Mouse (Mus musculus) ES-E14 (cell line): ENCODE results near the gene Ssc4d. TPM values are rescaled to one million over a fixed set of nuclear protein-coding genes. Genes with fewer than 3 reads are reported as not detected.

ENCODE experiments used
- DNase-seq: peaks from one replicate; pipeline ENCODE4 v3.0.0-alpha.2; 2013; ENCODE audit warnings: low read depth, low spot score
- H3K27ac ChIP-seq: 2 replicates; pipeline ENCODE4 v1.5.1; 2012; ENCODE audit warnings: low read depth, mild to moderate bottlenecking, low read length, moderate library complexity, mixed read lengths; ENCODE audit not compliant: poor library complexity, insufficient read depth, severe bottlenecking
- H3K36me3 ChIP-seq: 2 replicates; pipeline ENCODE4 v1.6.1; 2012; ENCODE audit warnings: mild to moderate bottlenecking, low read length, moderate library complexity, mixed read lengths; ENCODE audit not compliant: control insufficient read depth, poor library complexity, insufficient read depth, severe bottlenecking
- H3K4me1 ChIP-seq, 2 experiments: fragments of 150-350 bp in 1 of 2; sonication (generic) in 1 of 2; 2 replicates each; pipeline ENCODE4 v1.6.1; 2012; ENCODE audit warnings: low read length in 2 of 2, mild to moderate bottlenecking in 1 of 2, mixed read lengths in 1 of 2; ENCODE audit not compliant: control insufficient read depth in 2 of 2, insufficient read depth in 2 of 2, poor library complexity in 1 of 2
- H3K4me3 ChIP-seq, 2 experiments: fragments of 150-350 bp in 1 of 2; sonication (generic) in 1 of 2; 2 replicates each; pipeline ENCODE4 v1.5.1; 2012; ENCODE audit warnings: low read length in 2 of 2, low read depth in 1 of 2, mild to moderate bottlenecking in 1 of 2, mixed read lengths in 1 of 2; ENCODE audit not compliant: insufficient read depth in 1 of 2, poor library complexity in 1 of 2, severe bottlenecking in 1 of 2
- H3K9ac ChIP-seq: 2 replicates; pipeline ENCODE4 v1.6.1; 2012; ENCODE audit warnings: low read depth, mild to moderate bottlenecking, low read length, mixed read lengths; ENCODE audit not compliant: poor library complexity, insufficient read depth, severe bottlenecking
- H3K9me3 ChIP-seq: fragments of 150-350 bp; sonication (generic); 2 replicates; pipeline ENCODE4 v1.6.1; 2012; ENCODE audit warnings: low read depth, mild to moderate bottlenecking, low read length; ENCODE audit not compliant: control insufficient read depth, insufficient read depth
- CHD2 ChIP-seq: IDR thresholded peaks from 2 replicates; pipeline ENCODE4 v1.6.1; 2014; ENCODE audit warnings: mild to moderate bottlenecking, low read depth, low read length, inconsistent platforms
- HCFC1 ChIP-seq: IDR thresholded peaks from 2 replicates; pipeline ENCODE4 v1.6.1; 2012; ENCODE audit warnings: low read length, inconsistent platforms, borderline replicate concordance; ENCODE audit not compliant: insufficient read depth
- MAFK ChIP-seq: IDR thresholded peaks from 2 replicates; pipeline ENCODE4 v1.6.1; 2014; ENCODE audit warnings: mild to moderate bottlenecking, low read depth, low read length, inconsistent platforms; ENCODE audit not compliant: insufficient read depth
- ZC3H11A ChIP-seq: IDR thresholded peaks from 2 replicates; pipeline ENCODE4 v1.6.1; 2012; ENCODE audit warnings: low read depth, mild to moderate bottlenecking, inconsistent platforms, low read length, borderline replicate concordance
- ZNF384 ChIP-seq: IDR thresholded peaks from 2 replicates; pipeline ENCODE4 v1.6.1; 2012; ENCODE audit warnings: low read depth, low read length, inconsistent platforms
- in situ Hi-C, 2 experiments: fragments of 600-800 bp; cut with MboI; formaldehyde crosslinking; loops; one replicate each; pipeline ENCODE4 v1.15.1; 2025; ENCODE audit warnings: low sequenced_read_pairs in 2 of 2, inconsistent platforms in 1 of 2; ENCODE audit not compliant: unreplicated experiment in 2 of 2
- total RNA-seq: library from RNA; depleted of rRNA; stranded (reverse); fragments of 300-350 nt; gene quantifications from 2 replicates; pipeline ENCODE4 v1.2.3, GENCODE M21; 2012

Gene Ssc4d
- total RNA-seq, 1 experiment = 11.0 TPM

DNA sequence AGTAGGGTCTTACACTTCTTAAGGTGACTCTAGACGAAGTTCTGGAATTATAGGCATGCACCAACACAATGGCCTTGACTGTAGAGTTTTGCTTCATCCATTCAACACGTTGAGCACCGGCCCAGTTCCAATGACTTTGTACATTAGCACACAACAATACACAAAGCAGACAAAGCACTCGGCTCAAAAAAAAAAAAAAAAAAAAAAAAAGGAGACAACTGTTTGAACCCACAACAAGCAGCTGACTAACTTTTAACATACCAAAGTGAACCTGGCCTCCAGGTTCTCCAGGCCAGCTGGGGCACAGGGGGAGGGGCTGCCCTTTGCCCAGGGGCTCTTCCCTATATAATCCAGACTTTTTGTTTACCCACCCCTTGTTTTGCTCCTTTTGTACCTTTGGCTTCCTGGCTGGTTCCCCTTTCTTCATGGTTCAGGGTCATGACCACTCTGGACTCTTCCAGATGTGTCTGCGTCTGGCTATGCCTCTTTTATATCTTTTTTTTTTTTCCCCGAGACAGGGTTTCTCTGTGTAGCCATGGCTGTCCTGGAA, 38.6 kb downstream of the Ssc4d start:
- DNase-seq = peak; percentile 63
- TF ChIP-seq ZC3H11A (no peak), CHD2 (0 out of 2 replicates have a peak, but pooled peaks have one; percentile 8), MAFK (peak; percentile 18; the same call in 1 of the 2 replicates), ZNF384 (peak; percentile 99), HCFC1 (no peak)
- H3K36me3 ChIP-seq = peaks cover 13% of the 10 kb centered on the region
- H3K9ac ChIP-seq = peak overlapping the region; percentile 79
- H3K4me1 ChIP-seq = peaks cover 6 to 14% of the 10 kb centered on the region in 2 experiments; a peak in 3 of 4 replicates
- in situ Hi-C loops = no loop called here
- H3K9me3 ChIP-seq = no peaks in the 10 kb centered on the region
- peak overlapping the region; percentile 19 to 65; a peak in 3 of 4 replicates for H3K4me3 ChIP-seq
- H3K27ac ChIP-seq = peak overlapping the region; percentile 98

DNA sequence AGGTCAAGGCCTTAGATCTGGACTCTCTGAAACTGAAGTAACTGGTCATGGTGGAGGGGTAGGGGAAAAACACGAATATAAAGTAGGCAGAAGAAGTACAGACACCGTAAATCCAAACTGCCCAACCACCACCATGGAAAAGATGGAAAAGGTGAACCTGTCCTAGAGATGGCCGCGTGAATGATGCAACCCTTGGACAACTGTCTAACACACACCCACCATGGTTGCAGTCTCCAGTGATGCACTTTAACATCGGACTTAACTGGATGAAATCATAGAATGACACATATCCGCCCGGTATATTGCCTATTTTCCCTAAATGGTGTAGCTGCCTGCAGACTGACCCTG, 39.2 kb downstream of the Ssc4d start:
- no peak for DNase-seq

DNA sequence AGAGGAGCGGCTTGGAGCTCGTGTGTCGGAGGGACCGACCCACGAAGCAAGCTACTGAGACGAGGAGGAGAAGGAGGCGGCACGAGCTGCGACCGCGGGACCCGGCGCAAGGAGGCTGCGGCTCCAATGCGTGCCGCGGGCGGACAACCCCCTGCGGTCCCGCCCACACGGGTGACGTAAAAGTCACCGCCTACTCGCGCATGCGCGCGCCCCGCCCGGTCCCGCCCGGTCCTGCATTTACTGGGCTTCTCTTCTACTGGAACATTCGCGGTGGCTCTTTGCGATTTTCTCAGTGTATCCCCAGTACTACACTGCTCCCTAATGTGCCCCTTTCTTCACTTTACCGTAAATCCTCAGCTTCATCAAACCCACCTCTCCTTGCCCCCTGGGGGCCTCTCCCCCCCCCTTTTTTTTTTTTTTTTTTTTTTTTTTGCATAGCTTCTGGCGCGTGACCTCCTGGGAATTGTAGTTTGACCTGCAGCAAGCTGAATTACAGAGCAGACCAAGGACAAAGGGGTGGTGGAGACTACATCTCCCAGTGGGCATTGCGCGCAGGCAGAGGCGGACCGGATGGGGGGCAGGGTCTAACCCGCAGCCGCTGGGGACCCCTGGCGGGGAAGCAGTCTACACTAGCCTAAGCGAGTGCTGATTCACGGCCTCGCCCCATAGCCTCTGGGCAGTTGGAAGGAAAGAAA, 39.7 kb downstream of the Ssc4d start, which contains the start of gene Ywhag:
Gene Ywhag (minus strand): TSS at position 136 of the 695 bp plus-strand sequence.
- H3K4me3 ChIP-seq = peak within 1 kb of the TSS; percentile 87 to 98
- TF ChIP-seq HCFC1 (peak; percentile 95), CHD2 (peak; percentile 14; the same call in 1 of the 2 replicates), ZNF384 (peak; percentile 100), ZC3H11A (no peak), MAFK (peak; percentile 74)
- peak; percentile 93 for DNase-seq
- H3K9ac ChIP-seq = peak within 1 kb of the TSS; percentile 98
- H3K36me3 ChIP-seq = peaks cover 23% of the 10 kb centered on the region
- peak within 1 kb of the TSS; percentile 98 for H3K27ac ChIP-seq
- H3K9me3 ChIP-seq = no peaks in the 10 kb centered on the region
- in situ Hi-C loops = no loop called here
- H3K4me1 ChIP-seq = peaks cover 6 to 11% of the 10 kb centered on the region in 2 experiments; a peak in 3 of 4 replicates

More for the DNA sequence above, 39.2 kb downstream of the Ssc4d start:
- peak overlapping the region; percentile 79 for H3K9ac ChIP-seq
- H3K4me1 ChIP-seq = peaks cover 6 to 12% of the 10 kb centered on the region in 2 experiments; a peak in 3 of 4 replicates
- H3K27ac ChIP-seq = peak overlapping the region; percentile 98
- peak overlapping the region; percentile 19 to 65 for H3K4me3 ChIP-seq
- in situ Hi-C loops = no loop called here
- H3K36me3 ChIP-seq = peaks cover 19% of the 10 kb centered on the region
- no peak for TF ChIP-seq HCFC1
- no peak for TF ChIP-seq ZC3H11A
- no peak for TF ChIP-seq MAFK
- TF ChIP-seq CHD2 = no peak
- TF ChIP-seq ZNF384 = no peak
- no peaks in the 10 kb centered on the region for H3K9me3 ChIP-seq

DNA sequence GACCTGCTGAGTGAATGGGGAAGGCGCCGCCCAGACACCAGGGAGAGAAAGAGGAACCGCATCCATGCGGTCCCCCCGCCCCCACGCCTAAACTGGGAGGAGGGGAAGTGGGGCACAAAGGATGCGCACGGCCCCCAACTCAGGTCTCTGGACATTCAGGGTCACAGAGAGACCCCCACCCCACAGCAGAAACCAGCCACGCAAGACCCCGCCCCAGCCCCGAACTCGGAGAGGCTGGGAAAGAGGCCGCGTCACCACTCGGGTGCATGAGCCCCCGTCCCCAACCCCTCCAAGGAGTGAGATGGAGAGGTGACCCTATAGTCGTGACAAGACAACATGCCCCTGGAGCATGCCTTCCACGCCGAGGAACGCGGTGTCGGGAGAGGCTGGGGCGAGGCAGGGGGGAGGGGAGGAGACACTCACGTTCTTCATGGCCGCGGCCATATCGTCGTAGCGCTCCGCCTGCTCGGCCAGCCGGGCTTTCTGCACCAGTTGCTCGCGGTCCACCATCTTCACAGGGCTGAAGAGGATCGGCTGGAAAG, 40.4 kb downstream of the Ssc4d start:
- Histone ChIP-seq H3K27ac (peak overlapping the region; percentile 98), H3K4me1 (peaks cover 6 to 12% of the 10 kb centered on the region in 2 experiments; a peak in 3 of 4 replicates), H3K36me3 (peaks cover 29% of the 10 kb centered on the region), H3K9me3 (no peaks in the 10 kb centered on the region), H3K4me3 (peak overlapping the region; percentile 87 to 98), H3K9ac (peak overlapping the region; percentile 98)
- in situ Hi-C loops = no loop called here
- TF ChIP-seq CHD2 = 0 out of 2 replicates have a peak, but pooled peaks have one; percentile 50
- TF ChIP-seq ZNF384 = 0 out of 2 replicates have a peak, but pooled peaks have one; percentile 0
- no peak for TF ChIP-seq ZC3H11A
- TF ChIP-seq MAFK = no peak
- TF ChIP-seq HCFC1 = no peak
- DNase-seq = peak; percentile 51
